Mouse (Mus musculus) kidney, embryonic 15.5 days (tissue): ENCODE measurements at regions not wholly inside any gene's neighbourhood (a gene's known extent, or its start where the extent isn't known, plus 50 kb on each side); places are given as distances from the start of the nearest gene placed in this dataset.
A peak's percentile ranks its signal among the peaks of the same experiment; 100 is the strongest.

Experiments
- ATAC-seq: fragments of 200-750 bp; cut with Nextera tagmentation; replicated peaks from 2 replicates; pipeline ENCODE4 v1.8.0; 2017; ENCODE audit warnings: moderate TSS enrichment; ENCODE audit not compliant: low FRiP score
- H3K27ac ChIP-seq: fragments of 300-500 bp; sonication (generic); 2 replicates; pipeline ENCODE4 v1.5.1; 2015; ENCODE audit warnings: mild to moderate bottlenecking, inconsistent platforms
- H3K27me3 ChIP-seq: fragments of 300-500 bp; sonication (generic); 2 replicates; pipeline ENCODE4 v1.6.1; 2015; ENCODE audit warnings: inconsistent platforms
- H3K36me3 ChIP-seq: fragments of 300-500 bp; sonication (generic); 2 replicates; pipeline ENCODE4 v1.6.1; 2015; ENCODE audit warnings: inconsistent platforms
- H3K4me1 ChIP-seq: fragments of 300-500 bp; sonication (generic); 2 replicates; pipeline ENCODE4 v1.6.1; 2015; ENCODE audit warnings: inconsistent platforms
- H3K4me2 ChIP-seq: fragments of 300-500 bp; sonication (generic); 2 replicates; pipeline ENCODE4 v1.6.1; 2015; ENCODE audit warnings: moderate library complexity, mild to moderate bottlenecking, inconsistent platforms
- H3K4me3 ChIP-seq: fragments of 300-500 bp; sonication (generic); replicated peaks from 2 replicates; pipeline ENCODE4 v1.5.1; 2015; ENCODE audit warnings: mild to moderate bottlenecking, inconsistent platforms
- H3K9ac ChIP-seq: fragments of 300-500 bp; sonication (generic); 2 replicates; pipeline ENCODE4 v1.6.1; 2015; ENCODE audit warnings: mild to moderate bottlenecking, inconsistent platforms
- H3K9me3 ChIP-seq: fragments of 300-500 bp; sonication (generic); replicated peaks from 2 replicates; pipeline ENCODE4 v1.6.1; 2016; ENCODE audit warnings: inconsistent platforms
- WGBS: fragments of 180-500 bp; shearing (Covaris S2); methylation state at CpG from one replicate; pipeline ENCODE4 v1.1.7; 2015; ENCODE audit warnings: mixed read lengths; 5-methylcytosine and 5-hydroxymethylcytosine counted together

DNA sequence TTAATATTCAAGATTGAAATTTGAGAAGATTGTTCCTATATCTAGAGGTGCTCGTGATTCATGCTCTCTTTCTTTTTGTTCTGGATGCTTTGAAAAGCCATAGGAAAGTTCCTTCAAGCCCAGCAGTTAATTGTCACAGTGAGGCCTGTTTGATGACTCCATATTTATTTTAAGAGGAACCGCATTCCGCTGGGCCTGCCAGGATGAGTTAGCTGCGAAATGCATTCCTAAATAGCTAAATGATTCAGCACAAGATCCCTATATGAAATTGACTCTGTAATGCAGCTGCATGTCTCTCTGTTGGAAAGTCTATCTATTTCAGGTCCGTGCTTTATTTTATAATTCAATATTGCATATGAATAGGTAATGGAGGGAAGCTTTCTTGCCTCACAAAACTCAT, 511.9 kb upstream of the Adgra3 start:
- Histone ChIP-seq H3K27me3 (no peaks in the 10 kb centered on the region), H3K4me2 (no peak overlapping the region), H3K27ac (no peak overlapping the region), H3K4me1 (no peaks in the 10 kb centered on the region), H3K9me3 (no peaks in the 10 kb centered on the region), H3K9ac (no peak overlapping the region), H3K36me3 (no peaks in the 10 kb centered on the region), H3K4me3 (no peak overlapping the region)
- 67% methylated on average over 5 of the region's 5 CpGs for WGBS
- no peak for ATAC-seq

DNA sequence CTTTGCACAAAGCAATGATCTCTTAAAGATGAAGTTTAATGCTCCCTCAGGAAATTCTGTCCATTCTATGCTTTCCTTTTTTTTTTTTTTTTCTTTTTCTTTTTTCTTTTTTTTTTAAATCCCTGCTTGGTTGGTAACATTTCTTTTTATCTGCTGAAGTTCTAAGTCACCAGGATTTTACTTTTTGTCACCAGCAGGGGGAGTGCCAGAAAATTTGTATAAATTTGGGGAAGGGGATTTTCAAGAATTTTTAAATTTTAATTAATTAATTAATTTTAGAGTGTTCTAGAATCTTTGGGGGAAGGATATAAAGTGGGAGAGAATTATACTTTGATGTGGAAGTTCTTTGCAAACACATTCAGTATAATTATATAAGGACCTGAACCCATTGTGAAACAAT, 492.3 kb upstream of the Adgra3 start:
- no peaks in the 10 kb centered on the region for H3K27me3 ChIP-seq
- ATAC-seq, result no peak

GRCm38 (mm10) chr5:50512539-50512938, 453.7 kb upstream of the Adgra3 start:
- H3K36me3 ChIP-seq, result no peaks in the 10 kb centered on the region

More for the DNA sequence above, 492.3 kb upstream of the Adgra3 start:
- no peak overlapping the region for H3K4me3 ChIP-seq
- H3K9me3 ChIP-seq, result no peaks in the 10 kb centered on the region
- H3K27ac ChIP-seq, result no peak overlapping the region
- H3K4me2 ChIP-seq, result no peak overlapping the region
- H3K4me1 ChIP-seq, result no peaks in the 10 kb centered on the region
- no peak overlapping the region for H3K9ac ChIP-seq
- H3K36me3 ChIP-seq, result no peaks in the 10 kb centered on the region

GRCm38 (mm10) chr5:50509696-50510421, 451.1 kb upstream of the Adgra3 start:
- Histone ChIP-seq H3K9me3 (no peaks in the 10 kb centered on the region), H3K4me2 (no peak overlapping the region), H3K27me3 (no peaks in the 10 kb centered on the region; the same call in 1 of the 2 replicates), H3K9ac (no peak overlapping the region), H3K27ac (no peak overlapping the region), H3K4me3 (no peak overlapping the region), H3K36me3 (no peaks in the 10 kb centered on the region), H3K4me1 (no peaks in the 10 kb centered on the region)
- ATAC-seq, result no peak
- WGBS, result 79% methylated on average over 3 of the region's 3 CpGs

More at GRCm38 (mm10) chr5:50512539-50512938, 453.7 kb upstream of the Adgra3 start:
- no peaks in the 10 kb centered on the region for H3K9me3 ChIP-seq
- no peak overlapping the region for H3K4me2 ChIP-seq
- H3K27ac ChIP-seq, result no peak overlapping the region
- WGBS, result 24% methylated on average over 2 of the region's 2 CpGs
- H3K4me3 ChIP-seq, result no peak overlapping the region
- no peak overlapping the region for H3K9ac ChIP-seq
- ATAC-seq, result peak; percentile 36; the same call in 1 of the 2 replicates
- no peaks in the 10 kb centered on the region for H3K4me1 ChIP-seq
- no peaks in the 10 kb centered on the region for H3K27me3 ChIP-seq

DNA sequence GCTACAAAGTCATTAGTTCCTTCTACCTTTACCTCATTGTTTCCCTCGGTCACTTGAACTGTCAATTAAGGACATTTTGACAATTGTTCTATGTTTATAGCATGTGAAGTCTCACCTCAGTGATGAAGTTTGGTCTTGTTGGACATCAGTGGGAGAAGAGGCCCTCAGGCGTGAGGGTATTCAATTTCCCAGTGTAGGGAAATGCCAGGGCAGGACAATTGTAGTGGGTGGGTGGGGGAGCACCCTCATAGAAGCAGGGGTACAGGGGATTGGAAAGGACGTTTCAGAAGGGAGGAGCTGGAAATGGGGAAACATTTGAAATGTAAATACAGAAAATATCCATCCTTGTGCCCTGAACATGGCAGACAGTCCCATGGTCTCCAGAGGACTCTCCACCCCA, 431.4 kb upstream of the Adgra3 start:
- H3K36me3 ChIP-seq, result no peaks in the 10 kb centered on the region
- H3K9ac ChIP-seq, result no peak overlapping the region
- H3K9me3 ChIP-seq, result no peaks in the 10 kb centered on the region
- no peak for ATAC-seq
- 79% methylated on average over 3 of the region's 3 CpGs for WGBS
- H3K4me1 ChIP-seq, result no peaks in the 10 kb centered on the region
- no peak overlapping the region for H3K4me3 ChIP-seq
- no peaks in the 10 kb centered on the region for H3K27me3 ChIP-seq
- H3K27ac ChIP-seq, result no peak overlapping the region
- H3K4me2 ChIP-seq, result no peak overlapping the region

- ATAC-seq, result no peak; the same call in 1 of the 2 replicates
- H3K4me3 ChIP-seq, result no peak overlapping the region
- no peak overlapping the region for H3K4me2 ChIP-seq
- H3K27ac ChIP-seq, result no peak overlapping the region
- H3K9ac ChIP-seq, result no peak overlapping the region
- no peaks in the 10 kb centered on the region for H3K4me1 ChIP-seq
- H3K9me3 ChIP-seq, result no peaks in the 10 kb centered on the region
- H3K36me3 ChIP-seq, result no peaks in the 10 kb centered on the region
- WGBS, result 15% methylated on average over 3 of the region's 3 CpGs
- no peaks in the 10 kb centered on the region for H3K27me3 ChIP-seq
These were observed 418.2 kb upstream of the Adgra3 start for GRCm38 (mm10) chr5:50476985-50477384.

DNA sequence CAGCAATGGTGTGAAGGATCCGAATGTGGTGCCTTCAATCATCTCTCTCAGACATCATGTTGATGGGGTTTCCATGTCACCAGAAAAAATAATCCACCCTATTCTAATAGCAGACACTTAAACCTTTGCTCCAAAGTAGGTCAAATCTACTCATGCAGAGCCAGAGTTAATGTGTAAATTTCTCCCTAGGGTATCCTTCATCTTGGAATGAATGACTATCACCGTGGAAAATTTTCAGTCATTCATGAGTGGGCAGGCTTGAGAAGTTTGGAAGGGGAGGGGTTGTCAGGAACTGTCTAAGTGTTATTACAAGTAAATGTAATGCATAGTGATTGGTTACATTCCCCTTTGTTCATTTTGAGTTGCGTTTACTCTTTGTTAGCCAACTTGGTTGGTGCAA, 402.7 kb upstream of the Adgra3 start:
- H3K27ac ChIP-seq, result no peak overlapping the region
- H3K4me3 ChIP-seq, result no peak overlapping the region
- ATAC-seq, result 0 out of 2 replicates have a peak, but pooled peaks have one; percentile 33
- no peaks in the 10 kb centered on the region for H3K36me3 ChIP-seq
- H3K9me3 ChIP-seq, result no peaks in the 10 kb centered on the region
- no peaks in the 10 kb centered on the region for H3K27me3 ChIP-seq
- H3K4me2 ChIP-seq, result no peak overlapping the region
- H3K9ac ChIP-seq, result no peak overlapping the region
- no peaks in the 10 kb centered on the region for H3K4me1 ChIP-seq
- 64% methylated on average over 3 of the region's 3 CpGs for WGBS

- no peak overlapping the region for H3K9ac ChIP-seq
- no peaks in the 10 kb centered on the region for H3K36me3 ChIP-seq
- H3K4me1 ChIP-seq, result no peaks in the 10 kb centered on the region
- no peak overlapping the region for H3K27ac ChIP-seq
- no peaks in the 10 kb centered on the region for H3K9me3 ChIP-seq
- H3K4me3 ChIP-seq, result no peak overlapping the region
- ATAC-seq, result no peak
- WGBS, result 78% methylated on average over 6 of the region's 6 CpGs
- H3K27me3 ChIP-seq, result no peaks in the 10 kb centered on the region
- no peak overlapping the region for H3K4me2 ChIP-seq
These were observed 398.8 kb upstream of the Adgra3 start for GRCm38 (mm10) chr5:50457621-50458020.

- Histone ChIP-seq H3K36me3 (no peaks in the 10 kb centered on the region), H3K27me3 (no peaks in the 10 kb centered on the region), H3K4me3 (no peak overlapping the region), H3K4me1 (no peaks in the 10 kb centered on the region), H3K27ac (no peak overlapping the region), H3K9me3 (no peaks in the 10 kb centered on the region), H3K9ac (no peak overlapping the region), H3K4me2 (no peak overlapping the region)
- ATAC-seq, result no peak
- 80% methylated on average over 2 of the region's 2 CpGs for WGBS
These were observed 395.6 kb upstream of the Adgra3 start for GRCm38 (mm10) chr5:50454387-50454786.

DNA sequence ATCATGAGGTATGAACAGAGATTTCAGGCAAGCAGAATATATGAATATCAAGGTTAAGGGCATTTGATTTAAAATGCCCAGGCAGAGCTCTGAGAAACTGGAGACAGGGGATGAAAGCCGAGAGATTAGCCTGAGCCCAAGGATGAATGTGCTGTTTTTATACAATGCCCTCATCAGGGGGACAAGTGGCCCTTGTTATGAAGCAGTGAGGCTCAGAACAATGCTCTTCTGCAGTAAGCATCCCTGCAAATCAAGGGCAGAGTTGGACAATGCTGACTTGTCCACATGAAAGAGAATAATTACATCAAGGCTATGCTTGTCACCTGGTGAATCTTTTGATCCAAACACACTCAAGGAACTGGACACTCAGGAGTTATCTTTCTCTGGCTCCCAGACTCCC, 348.1 kb upstream of the Adgra3 start:
- Histone ChIP-seq H3K27me3 (no peaks in the 10 kb centered on the region), H3K4me3 (no peak overlapping the region), H3K9ac (no peak overlapping the region), H3K27ac (no peak overlapping the region), H3K9me3 (no peaks in the 10 kb centered on the region), H3K4me2 (no peak overlapping the region), H3K4me1 (no peaks in the 10 kb centered on the region), H3K36me3 (no peaks in the 10 kb centered on the region)
- 45% methylated on average over 1 of the region's 1 CpGs for WGBS
- no peak for ATAC-seq

- Histone ChIP-seq H3K27me3 (no peaks in the 10 kb centered on the region), H3K4me1 (no peaks in the 10 kb centered on the region), H3K36me3 (no peaks in the 10 kb centered on the region), H3K4me2 (no peak overlapping the region), H3K27ac (no peak overlapping the region), H3K9me3 (no peaks in the 10 kb centered on the region), H3K9ac (no peak overlapping the region), H3K4me3 (no peak overlapping the region)
- 90% methylated on average over 3 of the region's 3 CpGs for whole genome bisulfite sequencing
- ATAC-seq, result no peak
These were observed 347.7 kb upstream of the Adgra3 start for GRCm38 (mm10) chr5:50406520-50406919.
